Mouse (Mus musculus) adrenal gland, postnatal 36 days (tissue): ENCODE results near the gene Ceacam5. TPM values are rescaled to one million over a fixed set of nuclear protein-coding genes. Genes with fewer than 3 reads are reported as not detected.

Experiments
- DNase-seq, 2 experiments: peaks; one replicate each; pipeline ENCODE4 v3.0.0; 2021; ENCODE audit warnings: mixed read lengths in 1 of 2
- long read RNA-seq, 2 experiments: library from polyadenylated mRNA; stranded (forward); transcript quantifications; one replicate each; pipeline ENCODE4 v2.0.0; 2021; ENCODE audit warnings: borderline sequencing depth in 2 of 2
- total RNA-seq, 2 experiments: library from RNA; stranded (reverse); gene quantifications; 2 replicates each; pipeline ENCODE4 v1.2.3; 2021

The Ceacam5 gene
- not detected for total RNA-seq
- long read RNA-seq, experiment 1 = 0 reads
- long read RNA-seq, experiment 2 = 0 reads

DNA sequence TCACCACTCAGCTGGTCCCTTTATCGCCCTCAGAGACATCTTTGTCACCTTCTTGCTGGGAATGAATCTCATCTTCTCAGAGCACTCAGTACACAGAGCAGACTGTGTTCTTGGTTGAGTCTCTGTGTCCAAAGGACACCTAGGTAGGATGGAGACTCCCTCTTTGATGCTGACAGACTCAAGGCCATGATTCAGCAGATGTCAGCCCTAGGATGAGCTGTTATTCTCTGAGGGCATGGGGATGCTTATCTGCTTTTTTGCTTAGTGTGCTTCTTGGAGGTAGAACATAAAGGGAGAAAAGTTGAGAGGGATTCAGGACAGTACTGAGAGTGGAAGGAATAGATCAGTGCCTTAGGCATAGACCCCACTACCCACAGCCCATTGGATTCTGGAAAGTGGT is at the start of gene Ceacam5:
Ceacam5 (plus strand) TSS at position 301 of the 400 bp plus-strand sequence.
- no peak for DNase-seq

Other genes with a start within 250 kb of the Ceacam5 start
- gene Ceacam14, start 99.4 kb downstream of the Ceacam5 start, total RNA-seq = not detected
- not detected for gene Gm5155, start 158.5 kb downstream of the Ceacam5 start, total RNA-seq